Mouse (Mus musculus): Measurements from ENCODE around the gene Tmem150b. TPM values are rescaled to one million over a fixed set of nuclear protein-coding genes. Genes with fewer than 3 reads are reported as not detected.

The Tmem150b gene
- polyA plus RNA-seq (2015; fragmentation: Nextera tagmentation; extraction: Ambion mirVana), result 0.11 and 0.33 TPM in 2 replicates

DNA sequence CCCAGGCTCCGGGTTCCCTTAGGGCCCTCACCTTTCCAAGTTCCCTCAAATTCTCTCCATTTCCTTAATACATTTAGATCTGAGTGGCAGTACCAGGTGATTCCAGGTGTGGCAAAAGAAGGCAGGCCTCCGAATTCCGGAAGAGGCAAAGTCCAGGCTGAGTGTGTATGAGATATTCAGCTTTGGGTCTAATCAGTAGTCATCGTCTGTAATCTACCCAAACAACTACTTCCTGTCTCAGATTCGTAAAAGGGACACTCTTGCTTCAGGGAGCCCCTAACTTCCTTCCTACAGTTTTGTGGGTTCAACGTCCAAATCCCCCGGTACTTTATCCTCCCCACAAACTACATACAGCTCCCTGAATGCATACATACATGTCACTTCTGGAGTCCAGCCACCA, at the start of gene Tmem150b:
Gene Tmem150b, minus strand, starts transcription at position 81 of the 400 bp plus-strand sequence.
- H3K9ac ChIP-seq (replicated peaks; ENCODE audit: low read depth, low read length), result no peak within 1 kb of the TSS
- H3K4me1 ChIP-seq (replicated peaks; ENCODE audit: control insufficient read depth, insufficient read depth, low read length), result no peaks in the 10 kb centered on the region
- H3K27ac ChIP-seq (ENCODE audit: low read length), result no peak within 1 kb of the TSS
- H3K27me3 ChIP-seq (replicated peaks; ENCODE audit: control insufficient read depth, insufficient read depth, low read length), result no peaks in the 10 kb centered on the region
- H3K4me3 ChIP-seq (replicated peaks; ENCODE audit: low read length), result no peak within 1 kb of the TSS
- no peaks in the 10 kb centered on the region for H3K36me3 ChIP-seq (ENCODE audit: control insufficient read depth, insufficient read depth)
- H3K9me3 ChIP-seq (ENCODE audit: control insufficient read depth, low read length), result no peaks in the 10 kb centered on the region
- WGBS, result 81% methylated on average over 7 of the region's 7 CpGs
- H3K4me2 ChIP-seq (ENCODE audit: low read length), result no peak within 1 kb of the TSS
- no peak for ATAC-seq

DNA sequence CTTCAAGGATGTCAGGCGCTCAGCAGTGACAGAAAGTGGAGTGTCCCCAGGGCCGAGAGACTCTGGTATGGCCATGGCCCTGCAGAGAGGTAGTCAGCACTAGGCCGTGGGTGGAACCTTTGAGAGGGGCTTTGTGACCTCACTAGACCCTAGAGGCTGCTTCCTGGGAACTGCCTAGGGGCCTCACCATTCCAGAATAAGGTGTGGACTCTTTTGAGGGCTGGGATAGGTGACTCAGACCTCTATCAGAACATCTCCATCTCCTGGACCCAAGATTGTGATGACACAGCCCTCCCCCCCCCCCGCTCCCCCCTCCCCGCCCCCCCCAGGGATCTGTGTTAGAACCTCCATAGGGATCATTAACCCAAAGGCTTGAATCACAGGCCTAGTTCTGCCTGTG, 46.2 kb upstream of the Tmem150b start, which contains the start of gene Fam71e2:
Gene Fam71e2, minus strand, starts transcription at position 101 of the 400 bp plus-strand sequence.
- no peak within 1 kb of the TSS for H3K9ac ChIP-seq (replicated peaks; ENCODE audit: low read depth, low read length)
- no peak within 1 kb of the TSS for H3K4me3 ChIP-seq (replicated peaks; ENCODE audit: low read length)
- no peaks in the 10 kb centered on the region for H3K36me3 ChIP-seq (ENCODE audit: control insufficient read depth, insufficient read depth)
- no peak within 1 kb of the TSS for H3K27ac ChIP-seq (ENCODE audit: low read length)
- no peaks in the 10 kb centered on the region for H3K4me1 ChIP-seq (replicated peaks; ENCODE audit: control insufficient read depth, insufficient read depth, low read length)
- ATAC-seq, result no peak
- 89% methylated on average over 3 of the region's 5 CpGs for WGBS
- H3K4me2 ChIP-seq (ENCODE audit: low read length), result no peak within 1 kb of the TSS
- H3K9me3 ChIP-seq (ENCODE audit: control insufficient read depth, low read length), result no peaks in the 10 kb centered on the region
- H3K27me3 ChIP-seq (replicated peaks; ENCODE audit: control insufficient read depth, insufficient read depth, low read length), result peaks cover 14% of the 10 kb centered on the region

DNA sequence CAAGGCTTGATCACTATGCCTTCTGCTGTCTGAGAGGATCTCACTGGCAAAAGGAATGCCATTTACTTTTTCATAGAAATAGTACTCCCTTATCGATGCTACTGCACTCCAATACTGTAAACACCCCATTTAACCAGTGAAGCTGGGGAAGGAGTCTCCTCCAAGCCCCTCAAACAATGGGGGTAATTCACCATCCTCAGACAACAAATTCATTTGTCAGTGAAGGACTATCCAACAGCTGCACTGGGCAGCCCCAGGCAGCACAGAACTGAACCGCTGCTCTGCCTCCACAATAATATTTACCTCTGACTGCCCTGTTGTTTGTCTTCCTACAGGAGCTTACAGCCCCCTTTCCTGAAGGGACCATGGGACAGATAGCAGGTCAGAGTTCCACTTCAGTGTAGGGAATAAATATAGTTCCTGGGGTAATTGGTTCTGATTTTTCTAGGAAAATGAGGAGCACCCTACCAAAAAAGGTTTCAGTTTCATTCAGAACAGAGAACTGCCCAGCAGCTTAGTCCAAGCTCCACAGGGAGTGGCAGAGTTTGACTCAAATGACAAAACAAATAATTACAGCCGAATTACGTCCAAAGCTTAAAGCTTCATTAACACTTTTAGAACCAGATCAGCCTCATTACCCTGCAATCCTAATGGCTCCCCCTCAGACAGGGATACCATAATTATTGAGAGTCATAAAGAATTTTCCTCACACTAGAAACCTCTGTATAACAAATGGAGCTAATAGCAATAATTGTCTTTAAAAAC, 40.1 kb upstream of the Tmem150b start:
- H3K9ac ChIP-seq (replicated peaks; ENCODE audit: low read depth, low read length), result no peak overlapping the region
- no peak for ATAC-seq
- no peak overlapping the region for H3K27ac ChIP-seq (ENCODE audit: low read length)

DNA sequence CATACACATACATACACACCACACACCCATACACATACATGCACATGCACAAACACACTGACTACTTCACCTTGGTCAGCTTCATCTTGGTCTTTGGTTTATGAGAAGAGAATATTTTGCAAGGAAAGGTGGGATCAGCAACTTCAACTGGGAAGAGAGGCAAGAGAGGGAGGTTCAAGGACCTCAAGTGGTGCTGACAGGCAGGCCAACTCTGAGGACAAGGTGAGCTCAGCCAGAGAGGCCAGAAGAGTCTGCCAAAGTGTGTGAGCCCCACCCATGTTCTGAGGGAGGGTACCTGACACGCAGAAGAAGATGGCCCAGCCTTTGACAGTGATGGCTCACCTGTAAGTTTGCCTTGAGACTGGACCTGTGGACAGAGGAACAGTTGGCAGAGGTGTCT, 34.6 kb upstream of the Tmem150b start:
- no peak overlapping the region for H3K9ac ChIP-seq (replicated peaks; ENCODE audit: low read depth, low read length)
- 50% methylated on average over 1 of the region's 1 CpGs for WGBS
- H3K9me3 ChIP-seq (ENCODE audit: control insufficient read depth, low read length), result no peaks in the 10 kb centered on the region
- no peak overlapping the region for H3K4me3 ChIP-seq (replicated peaks; ENCODE audit: low read length)
- H3K27ac ChIP-seq (ENCODE audit: low read length), result no peak overlapping the region
- no peaks in the 10 kb centered on the region for H3K27me3 ChIP-seq (replicated peaks; ENCODE audit: control insufficient read depth, insufficient read depth, low read length)
- ATAC-seq, result no peak
- no peaks in the 10 kb centered on the region for H3K4me1 ChIP-seq (replicated peaks; ENCODE audit: control insufficient read depth, insufficient read depth, low read length)
- no peaks in the 10 kb centered on the region for H3K36me3 ChIP-seq (ENCODE audit: control insufficient read depth, insufficient read depth)
- H3K4me2 ChIP-seq (ENCODE audit: low read length), result no peak overlapping the region

More for the DNA sequence above, 40.1 kb upstream of the Tmem150b start:
- no peaks in the 10 kb centered on the region for H3K9me3 ChIP-seq (ENCODE audit: control insufficient read depth, low read length)
- under 1% methylated on average over 4 of the region's 4 CpGs for WGBS
- no peak overlapping the region for H3K4me2 ChIP-seq (ENCODE audit: low read length)
- no peak overlapping the region for H3K4me3 ChIP-seq (replicated peaks; ENCODE audit: low read length)
- H3K27me3 ChIP-seq (replicated peaks; ENCODE audit: control insufficient read depth, insufficient read depth, low read length), result no peaks in the 10 kb centered on the region; the same call in 1 of the 2 replicates
- H3K36me3 ChIP-seq (ENCODE audit: control insufficient read depth, insufficient read depth), result no peaks in the 10 kb centered on the region
- no peaks in the 10 kb centered on the region; the same call in 1 of the 2 replicates for H3K4me1 ChIP-seq (replicated peaks; ENCODE audit: control insufficient read depth, insufficient read depth, low read length)

DNA sequence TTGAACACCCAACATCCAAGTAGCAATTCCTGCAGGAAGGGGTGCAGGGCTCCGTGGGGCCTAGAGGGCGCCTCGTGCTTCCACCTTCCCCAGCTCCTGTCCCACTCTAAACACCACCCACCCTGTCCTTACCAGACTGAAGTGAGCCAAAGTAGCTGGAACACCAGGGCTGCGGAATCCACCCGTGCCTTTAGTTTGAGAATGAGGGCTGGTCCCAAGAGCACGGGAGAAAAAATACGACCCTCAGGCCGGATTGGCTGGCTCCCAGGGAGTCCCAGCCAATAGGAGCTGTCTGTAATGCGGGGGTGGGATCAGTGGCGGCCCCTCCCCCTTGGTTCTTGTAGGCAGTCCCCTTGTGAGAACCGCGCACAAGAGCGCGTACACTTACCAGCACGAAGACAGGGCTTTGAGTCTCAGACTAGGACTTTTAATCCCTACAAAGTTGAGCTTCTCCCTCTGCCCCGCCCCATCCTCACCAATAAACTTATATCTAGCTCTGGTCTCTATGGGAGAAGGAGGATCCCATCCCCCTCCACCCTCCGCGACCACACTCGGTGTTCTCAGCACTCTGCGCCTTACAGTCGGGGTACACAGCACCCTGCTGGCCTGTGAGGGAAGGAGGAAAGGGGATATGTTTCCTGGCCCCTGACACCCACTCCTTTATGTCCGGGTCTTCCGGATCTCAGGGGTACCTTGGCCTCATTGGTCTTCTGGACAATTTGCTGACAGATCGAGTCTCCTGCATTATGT, 27.9 kb upstream of the Tmem150b start, which contains the start of gene Cox6b2:
Gene Cox6b2, minus strand, starts transcription at position 274 of the 750 bp plus-strand sequence.
- Histone ChIP-seq H3K27me3 (replicated peaks; ENCODE audit: control insufficient read depth, insufficient read depth, low read length) (no peaks in the 10 kb centered on the region), H3K4me1 (replicated peaks; ENCODE audit: control insufficient read depth, insufficient read depth, low read length) (peaks cover 15% of the 10 kb centered on the region), H3K4me3 (replicated peaks; ENCODE audit: low read length) (peak within 1 kb of the TSS; percentile 30), H3K36me3 (ENCODE audit: control insufficient read depth, insufficient read depth) (no peaks in the 10 kb centered on the region), H3K9ac (replicated peaks; ENCODE audit: low read depth, low read length) (no peak within 1 kb of the TSS), H3K4me2 (ENCODE audit: low read length) (peak within 1 kb of the TSS; percentile 48), H3K27ac (ENCODE audit: low read length) (no peak within 1 kb of the TSS), H3K9me3 (ENCODE audit: control insufficient read depth, low read length) (no peaks in the 10 kb centered on the region)
- 3% methylated on average over 24 of the region's 24 CpGs for WGBS
- peak; percentile 86 for ATAC-seq

DNA sequence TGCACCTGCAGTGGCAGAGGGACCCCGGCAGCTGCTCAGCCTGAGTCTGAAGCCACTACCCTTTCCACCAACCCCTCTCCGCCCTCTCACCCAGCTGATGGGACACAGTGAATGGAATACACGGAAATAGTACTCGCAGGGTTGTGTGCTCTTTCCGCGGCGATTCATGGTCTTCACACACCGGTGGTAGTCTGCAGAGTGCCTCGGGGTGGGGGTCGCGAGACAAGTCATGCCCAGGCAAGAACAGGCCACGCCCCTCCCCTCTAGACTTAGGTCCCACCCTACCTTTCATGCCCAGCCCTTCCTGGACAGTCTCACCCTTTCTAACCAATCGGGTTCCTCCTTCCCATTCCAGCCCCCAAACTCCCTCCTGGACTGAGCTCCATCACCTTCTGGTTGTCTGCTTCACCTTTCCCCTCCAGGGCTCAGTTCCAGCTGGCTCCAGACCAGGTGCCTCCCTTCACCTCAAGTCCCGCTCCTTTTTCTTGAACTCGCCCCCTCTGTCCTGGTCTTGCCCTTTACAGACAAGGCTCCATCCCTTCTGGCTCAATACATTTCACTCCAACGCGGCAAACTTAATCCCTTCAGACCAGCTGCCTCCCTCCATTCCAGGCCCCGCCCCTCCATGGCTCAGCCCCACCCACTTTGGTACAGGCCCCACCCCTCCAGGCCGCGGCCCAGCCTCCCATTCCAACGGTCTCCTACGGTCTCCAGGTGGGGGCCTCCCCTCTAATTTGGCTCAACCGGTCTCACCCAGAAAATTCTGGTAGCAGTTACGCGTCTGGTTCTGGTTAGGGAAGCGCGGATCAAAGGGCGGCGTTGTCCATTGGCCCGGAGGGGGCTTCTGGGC, 27.1 kb upstream of the Tmem150b start:
- 2% methylated on average over 30 of the region's 30 CpGs for WGBS
- Histone ChIP-seq H3K27me3 (replicated peaks; ENCODE audit: control insufficient read depth, insufficient read depth, low read length) (no peaks in the 10 kb centered on the region), H3K27ac (ENCODE audit: low read length) (no peak overlapping the region), H3K9me3 (ENCODE audit: control insufficient read depth, low read length) (no peaks in the 10 kb centered on the region), H3K36me3 (ENCODE audit: control insufficient read depth, insufficient read depth) (no peaks in the 10 kb centered on the region), H3K4me2 (ENCODE audit: low read length) (peak overlapping the region; percentile 48), H3K4me3 (replicated peaks; ENCODE audit: low read length) (peak overlapping the region; percentile 30), H3K4me1 (replicated peaks; ENCODE audit: control insufficient read depth, insufficient read depth, low read length) (peaks cover 15% of the 10 kb centered on the region), H3K9ac (replicated peaks; ENCODE audit: low read depth, low read length) (no peak overlapping the region)
- peak; percentile 37 for ATAC-seq

DNA sequence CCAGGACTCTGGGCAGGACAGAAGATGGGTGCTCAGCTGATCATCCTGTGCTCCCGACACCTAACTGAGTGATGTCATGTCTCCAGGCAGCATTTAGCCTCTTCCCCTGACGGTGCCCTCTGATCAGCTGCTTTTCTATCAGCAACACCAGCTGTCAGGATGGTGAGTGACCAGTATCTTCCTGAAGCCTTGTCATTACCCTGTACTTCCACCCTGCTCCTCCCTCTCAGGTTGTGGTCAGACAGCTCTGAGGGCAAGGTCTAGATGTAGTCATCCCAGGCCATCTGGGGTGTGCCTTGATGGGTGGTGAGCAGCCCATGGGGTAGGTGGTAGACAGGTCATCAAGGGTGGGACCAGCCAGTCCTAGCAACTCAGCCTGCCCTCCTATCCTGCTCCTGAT, 24.1 kb upstream of the Tmem150b start:
- no peak overlapping the region for H3K4me3 ChIP-seq (replicated peaks; ENCODE audit: low read length)
- no peak overlapping the region for H3K9ac ChIP-seq (replicated peaks; ENCODE audit: low read depth, low read length)
- H3K27me3 ChIP-seq (replicated peaks; ENCODE audit: control insufficient read depth, insufficient read depth, low read length), result no peaks in the 10 kb centered on the region
- peaks cover 15% of the 10 kb centered on the region for H3K4me1 ChIP-seq (replicated peaks; ENCODE audit: control insufficient read depth, insufficient read depth, low read length)
- H3K9me3 ChIP-seq (ENCODE audit: control insufficient read depth, low read length), result no peaks in the 10 kb centered on the region
- ATAC-seq, result no peak
- no peak overlapping the region for H3K27ac ChIP-seq (ENCODE audit: low read length)
- WGBS, result 85% methylated on average over 2 of the region's 2 CpGs
- H3K36me3 ChIP-seq (ENCODE audit: control insufficient read depth, insufficient read depth), result no peaks in the 10 kb centered on the region
- no peak overlapping the region for H3K4me2 ChIP-seq (ENCODE audit: low read length)

DNA sequence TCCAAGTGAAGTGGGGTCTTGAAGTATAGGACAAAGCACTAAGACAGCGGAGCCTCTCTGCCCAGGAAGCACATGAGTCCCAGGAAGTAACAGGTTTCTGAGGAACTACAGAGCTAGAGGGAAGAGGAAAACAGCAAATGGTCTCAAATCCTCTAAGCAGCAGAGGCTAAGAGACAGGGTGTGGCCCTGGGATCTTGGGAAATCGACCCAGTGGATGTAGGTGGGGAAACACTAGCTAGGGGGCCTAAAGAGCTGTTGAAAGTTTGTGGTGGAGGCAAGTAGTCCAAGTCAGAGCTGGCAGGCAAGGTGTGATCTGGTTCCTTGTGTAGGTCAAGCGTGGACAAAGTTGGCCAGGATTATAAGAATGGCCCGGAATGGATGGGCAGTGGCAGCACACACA, 23.3 kb upstream of the Tmem150b start:
- Histone ChIP-seq H3K9ac (replicated peaks; ENCODE audit: low read depth, low read length) (no peak overlapping the region), H3K4me1 (replicated peaks; ENCODE audit: control insufficient read depth, insufficient read depth, low read length) (peaks cover 15% of the 10 kb centered on the region), H3K4me2 (ENCODE audit: low read length) (no peak overlapping the region), H3K36me3 (ENCODE audit: control insufficient read depth, insufficient read depth) (no peaks in the 10 kb centered on the region), H3K4me3 (replicated peaks; ENCODE audit: low read length) (no peak overlapping the region), H3K9me3 (ENCODE audit: control insufficient read depth, low read length) (no peaks in the 10 kb centered on the region), H3K27me3 (replicated peaks; ENCODE audit: control insufficient read depth, insufficient read depth, low read length) (no peaks in the 10 kb centered on the region), H3K27ac (ENCODE audit: low read length) (no peak overlapping the region)
- 82% methylated on average over 4 of the region's 4 CpGs for WGBS
- ATAC-seq, result no peak
